Mouse (Mus musculus) gastrocnemius, postnatal 36 days (tissue): ENCODE measurements around the gene 0610010F05Rik. TPM values are rescaled to one million over a fixed set of nuclear protein-coding genes. Genes with fewer than 3 reads are reported as not detected.
"Not testable (repeated sequence)": the region's sequence is repeated elsewhere in the genome, so short reads cannot be mapped to it uniquely, and the experiment has no call there.

ENCODE experiments used
- DNase-seq, 2 experiments: peaks; one replicate each; pipeline ENCODE4 v3.0.0; 2022
- intact Hi-C: fragments of 180-260 bp; cut with DNase I; formaldehyde crosslinking; loops from one replicate; pipeline ENCODE4 v1.15.1; 2025
- total RNA-seq, 2 experiments: library from RNA; stranded (reverse); gene quantifications; 2 replicates each; pipeline ENCODE4 v1.2.3; 2021

The 0610010F05Rik gene
- total RNA-seq, 2 experiments from 2014 or later = 11.4 to 14.4 TPM

GRCm38 (mm10) chr11:23614546-23614945, 18.9 kb downstream of the 0610010F05Rik start:
- no peak for DNase-seq
- intact Hi-C loops = no loop called here

GRCm38 (mm10) chr11:23607291-23607690, 26.1 kb downstream of the 0610010F05Rik start:
- DNase-seq, intact Hi-C loops: not testable (repeated sequence)

- intact Hi-C loops = no loop called here
- DNase-seq = no peak
Measured at GRCm38 (mm10) chr11:23570130-23570529, 63.3 kb downstream of the 0610010F05Rik start.

DNA sequence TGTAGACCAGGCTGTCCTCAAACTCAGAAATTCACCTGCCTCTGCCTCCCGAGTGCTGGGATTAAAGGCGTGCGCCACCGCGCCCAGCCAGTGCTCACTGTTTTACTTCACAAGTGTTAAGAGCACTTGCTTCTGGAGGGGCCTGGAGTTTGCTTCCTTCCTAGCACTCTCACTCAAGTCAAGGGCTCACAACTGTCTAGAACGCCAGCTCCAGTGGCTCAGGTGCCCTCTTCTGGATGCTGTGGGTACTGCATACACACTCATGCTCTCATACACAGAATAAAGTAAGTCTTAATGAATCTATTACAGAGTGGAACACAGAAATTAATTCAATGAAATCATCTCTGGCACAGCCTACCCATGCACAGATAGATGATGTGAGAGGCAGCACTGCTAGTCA, 67.7 kb downstream of the 0610010F05Rik start:
- intact Hi-C loops = loop anchor here (5.0 kb wide), 1 partner anchor 68 kb away; the partner anchor contains the start of gene Ahsa2
- DNase-seq = peak; percentile 56 to 60

DNA sequence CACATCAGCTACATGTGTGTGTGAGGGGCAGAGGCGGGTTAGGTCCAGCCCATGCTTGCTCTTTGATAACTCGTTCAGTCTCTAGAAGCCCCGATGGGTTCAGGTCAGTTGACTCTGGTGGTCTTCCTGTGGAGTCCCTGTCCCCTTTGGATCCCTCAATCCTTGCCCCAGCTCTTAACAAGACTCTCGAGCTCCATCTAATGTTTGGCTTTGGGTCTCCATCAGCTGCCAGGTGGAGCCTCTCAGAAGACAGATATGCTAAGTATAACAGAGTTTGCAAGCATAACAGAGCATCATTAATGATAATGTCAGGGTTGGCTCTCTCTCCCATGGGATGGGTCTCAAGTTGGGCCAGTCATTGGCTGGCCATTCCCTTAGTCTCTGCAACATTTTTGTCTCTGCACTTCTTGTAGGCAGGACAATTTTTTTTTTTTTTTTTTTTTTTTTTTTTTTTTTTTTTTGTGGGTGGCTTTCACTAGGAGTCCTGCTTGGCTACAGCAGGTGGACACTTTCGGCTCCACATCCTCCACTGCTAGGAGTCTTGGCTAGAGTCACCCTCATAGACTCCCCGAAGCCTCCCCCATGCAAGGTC, 76.3 kb downstream of the 0610010F05Rik start:
- no peak for DNase-seq
- intact Hi-C loops = no loop called here

GRCm38 (mm10) chr11:23537446-23537845, 96.0 kb downstream of the 0610010F05Rik start:
- no peak for DNase-seq
- intact Hi-C loops = no loop called here

DNA sequence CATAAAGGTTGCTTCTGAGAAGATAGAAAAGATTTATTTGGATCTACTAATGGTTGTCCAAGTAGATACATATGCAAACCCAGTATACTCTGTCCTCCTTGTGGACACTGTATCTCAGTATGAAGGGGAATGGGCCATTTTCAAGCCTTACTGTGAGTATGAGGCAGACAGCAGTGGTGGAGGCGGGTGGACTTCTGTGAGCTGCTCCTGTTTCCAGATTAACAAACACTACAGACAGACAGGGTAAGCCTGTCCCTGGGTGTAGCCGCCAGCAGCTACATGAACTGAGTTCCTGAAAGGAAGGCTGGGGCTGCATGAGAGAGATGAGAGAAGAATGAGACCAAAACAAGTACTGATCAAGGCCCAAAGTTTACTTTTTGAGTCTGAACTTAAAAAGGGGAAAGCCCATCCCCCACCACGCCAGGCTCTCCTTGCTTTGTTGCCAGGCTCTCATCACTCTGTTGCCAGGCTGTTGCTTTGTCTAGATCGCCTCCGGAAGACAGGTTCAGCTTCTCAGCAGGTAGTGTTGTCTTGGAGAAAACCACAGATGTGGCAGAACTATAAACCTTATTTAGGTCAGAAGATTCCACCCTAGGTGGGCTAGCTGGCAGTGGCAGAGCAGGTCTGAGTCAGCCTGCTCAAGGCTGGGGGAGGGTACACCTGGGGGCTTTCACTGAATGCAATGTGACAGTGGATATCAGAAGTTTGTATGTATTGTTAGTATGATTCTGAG, 112.8 kb downstream of the 0610010F05Rik start, which contains the start of gene 1700093K21Rik:
TSS of gene 1700093K21Rik (minus strand) at position 683 of the 733 bp plus-strand sequence.
- no peak for DNase-seq
- intact Hi-C loops = loop anchor here (5.0 kb wide), 1 partner anchor 597 kb away; no protein-coding TSS in a partner anchor

- intact Hi-C loops = no loop called here
- no peak for DNase-seq
Measured at GRCm38 (mm10) chr11:23518981-23519380, 114.5 kb downstream of the 0610010F05Rik start.

DNA sequence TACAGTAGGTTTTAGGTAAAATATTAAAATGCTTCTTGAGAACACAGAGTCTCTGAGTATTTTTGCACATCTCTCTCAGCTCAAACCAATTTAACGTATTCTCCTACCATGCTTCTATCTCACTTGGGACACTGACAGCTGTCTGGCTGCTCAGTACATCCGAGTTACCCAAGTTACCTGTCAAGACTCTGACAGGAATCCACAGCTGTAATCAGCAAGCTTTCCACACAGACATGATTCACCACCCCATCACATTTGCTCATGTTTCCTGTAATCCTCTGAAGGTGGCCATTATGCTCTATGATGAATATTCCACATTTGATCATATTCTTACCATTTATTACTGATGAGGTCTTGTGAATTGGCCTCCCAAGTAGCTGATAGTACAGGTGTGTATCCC, 118.1 kb downstream of the 0610010F05Rik start:
- DNase-seq = no peak
- intact Hi-C loops = no loop called here

Other genes with a start within 250 kb of the 0610010F05Rik start
- 10 to 100 TPM; 36.2 to 39.3 TPM for gene Ahsa2, start 135.6 kb downstream of the 0610010F05Rik start, total RNA-seq
- not detected for gene 1700093K21Rik, start 112.5 kb downstream of the 0610010F05Rik start, total RNA-seq
- gene Pus10, start 32.0 kb upstream of the 0610010F05Rik start, total RNA-seq = 10 to 100 TPM; 15.2 to 15.9 TPM
- gene Pex13, start 32.3 kb upstream of the 0610010F05Rik start, total RNA-seq = 10 to 100 TPM; 14.3 to 24.7 TPM
- gene Rel, start 137.3 kb upstream of the 0610010F05Rik start, total RNA-seq = 1 to 10 TPM; 2.3 to 2.5 TPM